Mouse (Mus musculus) liver, embryonic 14.5 days (tissue): ENCODE measurements at regions not wholly inside any gene's neighbourhood (a gene's known extent, or its start where the extent isn't known, plus 50 kb on each side); places are given as distances from the start of the nearest gene placed in this dataset.

ENCODE experiments used
- CTCF ChIP-seq: IDR thresholded peaks from 2 replicates; pipeline ENCODE4 v1.5.1; 2016; ENCODE audit warnings: antibody characterized with exemption, low read depth, control low read depth
- EP300 ChIP-seq: IDR thresholded peaks from 2 replicates; pipeline ENCODE4 v1.6.1; 2016; ENCODE audit warnings: antibody characterized with exemption, low read depth

DNA sequence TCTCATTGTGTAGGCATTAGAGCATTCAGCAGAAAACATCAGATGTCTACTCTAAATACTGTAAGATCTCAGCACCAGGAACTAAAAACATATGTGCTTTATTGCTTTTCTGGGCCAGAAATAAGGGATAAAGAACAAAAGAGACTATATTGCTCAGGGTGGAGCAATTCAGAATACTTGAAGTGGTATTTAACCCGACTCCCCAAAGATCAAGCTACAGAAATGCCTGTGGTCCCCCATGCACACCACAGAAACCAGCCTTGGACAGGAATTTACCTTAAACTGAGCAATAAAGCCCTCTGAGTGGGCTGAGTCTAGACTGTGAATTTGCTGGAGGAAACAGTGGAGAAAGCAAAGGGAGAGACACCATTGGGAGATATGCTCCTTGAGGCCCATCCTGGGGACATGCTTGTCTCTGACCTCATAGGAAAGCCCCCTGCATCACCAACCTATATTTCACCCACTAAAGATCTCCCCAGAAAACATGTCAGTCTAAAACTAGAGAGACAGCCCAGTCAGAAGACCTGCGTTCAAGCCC lies 197.3 kb upstream of the 4930412O13Rik start:
- no peak for TF ChIP-seq EP300
- TF ChIP-seq CTCF: no peak
